Mouse (Mus musculus) limb, embryonic 12.5 days (tissue): ENCODE results near the gene Gm10775. TPM values are rescaled to one million over a fixed set of nuclear protein-coding genes. Genes with fewer than 3 reads are reported as not detected.
A peak's percentile ranks its signal among the peaks of the same experiment; 100 is the strongest.

Source experiments
- ATAC-seq: fragments of 200-750 bp; cut with Nextera tagmentation; 2 replicates; pipeline ENCODE4 v1.8.0; 2017; ENCODE audit warnings: low read depth, moderate TSS enrichment; ENCODE audit not compliant: insufficient number of reproducible peaks, insufficient read depth, low FRiP score, low TSS enrichment
- H3K27ac ChIP-seq: fragments of 300-500 bp; sonication (generic); 2 replicates; pipeline ENCODE4 v1.5.1; 2016; ENCODE audit warnings: mild to moderate bottlenecking, moderate library complexity
- H3K27me3 ChIP-seq: fragments of 300-500 bp; sonication (generic); 2 replicates; pipeline ENCODE4 v1.6.1; 2016; ENCODE audit warnings: mild to moderate bottlenecking, moderate library complexity
- H3K36me3 ChIP-seq: fragments of 300-500 bp; sonication (generic); 2 replicates; pipeline ENCODE4 v1.6.1; 2016; ENCODE audit warnings: mild to moderate bottlenecking, moderate library complexity
- H3K4me1 ChIP-seq: fragments of 300-500 bp; sonication (generic); replicated peaks from 2 replicates; pipeline ENCODE4 v1.6.1; 2016
- H3K4me2 ChIP-seq: fragments of 300-500 bp; sonication (generic); 2 replicates; pipeline ENCODE4 v1.6.1; 2016; ENCODE audit warnings: mild to moderate bottlenecking, moderate library complexity
- H3K4me3 ChIP-seq: fragments of 300-500 bp; sonication (generic); replicated peaks from 2 replicates; pipeline ENCODE4 v1.5.1; 2016; ENCODE audit warnings: mild to moderate bottlenecking
- H3K9ac ChIP-seq: fragments of 300-500 bp; sonication (generic); replicated peaks from 2 replicates; pipeline ENCODE4 v1.6.1; 2016; ENCODE audit warnings: mild to moderate bottlenecking, moderate library complexity
- H3K9me3 ChIP-seq: fragments of 300-500 bp; sonication (generic); 2 replicates; pipeline ENCODE4 v1.6.1; 2016; ENCODE audit warnings: mild to moderate bottlenecking, moderate library complexity
- WGBS: fragments of 180-500 bp; shearing (Covaris S2); methylation state at CpG from one replicate; pipeline ENCODE4 v1.1.7; 2016; 5-methylcytosine and 5-hydroxymethylcytosine counted together
- polyA plus RNA-seq: library from polyadenylated mRNA; unstranded; fragments of >200 nt; fragmentation: Nextera tagmentation; extraction: Ambion mirVana; gene quantifications from 2 replicates; pipeline ENCODE4 v1.2.1, GENCODE M21; 2016

Gene Gm10775
- polyA plus RNA-seq, result not detected in 2 replicates

DNA sequence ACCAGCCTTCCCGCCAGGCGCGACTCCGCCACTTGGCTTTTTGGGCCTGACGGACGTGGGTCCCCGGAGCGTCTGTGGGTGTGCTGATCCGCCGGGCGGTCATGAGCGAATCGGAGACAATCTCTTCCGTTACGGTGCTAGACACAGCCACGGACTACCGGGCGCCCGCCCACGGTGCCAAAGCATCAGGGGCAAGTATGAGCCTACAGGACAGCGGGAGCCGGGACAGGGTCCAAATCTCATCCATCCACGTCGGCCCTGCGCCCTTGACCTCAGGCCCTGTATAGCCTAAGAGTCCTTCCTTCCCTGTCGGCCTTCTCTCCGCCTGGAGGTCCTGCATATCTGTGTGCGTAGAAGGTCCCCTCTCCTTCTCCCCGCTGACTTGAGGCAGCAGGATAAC lies at the start of gene Gm10775:
TSS of gene Gm10775 (plus strand) at position 301 of the 400 bp plus-strand sequence.
- Histone ChIP-seq H3K9ac (no peak within 1 kb of the TSS), H3K27ac (no peak within 1 kb of the TSS), H3K36me3 (peaks cover 54% of the 10 kb centered on the region), H3K4me2 (peak within 1 kb of the TSS; percentile 35; the same call in 1 of the 2 replicates), H3K4me3 (peak within 1 kb of the TSS; percentile 6; the same call in 1 of the 2 replicates), H3K27me3 (peaks cover 21% of the 10 kb centered on the region), H3K9me3 (peaks cover 86% of the 10 kb centered on the region), H3K4me1 (no peaks in the 10 kb centered on the region)
- ATAC-seq, result no peak
- 44% methylated on average over 29 of the region's 29 CpGs for WGBS

GRCm38 (mm10) chr13:65225945-65226344 lies 33.4 kb upstream of the Gm10775 start:
- H3K4me3 ChIP-seq, result no peak overlapping the region
- 69% methylated on average over 6 of the region's 6 CpGs for WGBS
- H3K4me2 ChIP-seq, result no peak overlapping the region
- no peaks in the 10 kb centered on the region for H3K36me3 ChIP-seq
- no peak overlapping the region for H3K9ac ChIP-seq
- H3K27ac ChIP-seq, result no peak overlapping the region
- no peaks in the 10 kb centered on the region for H3K27me3 ChIP-seq
- no peak for ATAC-seq
- peaks cover 6% of the 10 kb centered on the region; the same call in 1 of the 2 replicates for H3K9me3 ChIP-seq
- H3K4me1 ChIP-seq, result no peaks in the 10 kb centered on the region

DNA sequence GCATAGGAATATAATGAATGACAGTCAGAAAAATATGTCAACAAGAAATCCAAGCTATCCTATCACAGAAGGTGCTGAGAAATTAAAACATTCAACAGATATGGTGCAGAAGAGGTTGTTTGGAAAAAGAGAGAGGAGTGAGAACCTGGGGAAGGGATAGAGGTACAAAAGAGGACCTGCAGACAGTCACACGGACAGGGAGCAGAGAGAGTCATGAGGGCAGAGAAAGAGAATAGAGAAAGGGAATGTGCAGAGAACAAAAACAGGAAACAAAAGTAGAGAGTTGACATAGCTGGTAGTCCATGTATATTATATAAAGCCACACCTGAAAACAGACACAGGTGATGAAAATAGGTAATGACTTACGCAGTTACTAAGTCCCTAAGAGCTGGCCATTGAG lies 32.7 kb upstream of the Gm10775 start:
- Histone ChIP-seq H3K4me3 (no peak overlapping the region), H3K36me3 (no peaks in the 10 kb centered on the region), H3K27ac (no peak overlapping the region), H3K4me1 (no peaks in the 10 kb centered on the region), H3K27me3 (no peaks in the 10 kb centered on the region), H3K4me2 (no peak overlapping the region), H3K9ac (no peak overlapping the region), H3K9me3 (peaks cover 6% of the 10 kb centered on the region; the same call in 1 of the 2 replicates)
- WGBS, result 85% methylated on average over 2 of the region's 2 CpGs
- no peak for ATAC-seq

DNA sequence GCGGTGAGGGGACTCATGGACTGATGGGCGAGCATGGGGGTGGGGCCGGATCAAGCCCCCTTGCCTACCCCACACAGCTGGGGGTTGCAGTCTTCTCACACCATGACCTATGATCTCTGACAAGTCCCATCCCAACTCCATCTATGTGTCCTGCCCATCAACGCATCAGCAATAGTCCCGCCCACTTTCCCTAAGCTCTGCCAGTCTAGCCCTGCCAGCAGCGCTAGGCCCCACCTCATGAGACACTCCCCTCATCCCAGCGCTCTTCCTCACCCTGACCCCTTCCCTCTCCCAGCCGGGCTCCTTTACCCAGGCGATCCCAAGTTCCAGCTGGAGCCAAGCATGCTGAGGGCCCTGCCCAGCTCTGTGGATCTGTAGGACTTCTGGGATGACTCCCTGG lies 22.1 kb upstream of the Gm10775 start:
- no peak for ATAC-seq
- no peak overlapping the region for H3K4me2 ChIP-seq
- H3K27ac ChIP-seq, result no peak overlapping the region
- H3K4me1 ChIP-seq, result peaks cover 4% of the 10 kb centered on the region
- no peaks in the 10 kb centered on the region for H3K36me3 ChIP-seq
- H3K4me3 ChIP-seq, result no peak overlapping the region
- H3K9ac ChIP-seq, result no peak overlapping the region
- no peaks in the 10 kb centered on the region for H3K27me3 ChIP-seq
- WGBS, result 67% methylated on average over 9 of the region's 9 CpGs
- H3K9me3 ChIP-seq, result peaks cover 12% of the 10 kb centered on the region; the same call in 1 of the 2 replicates

DNA sequence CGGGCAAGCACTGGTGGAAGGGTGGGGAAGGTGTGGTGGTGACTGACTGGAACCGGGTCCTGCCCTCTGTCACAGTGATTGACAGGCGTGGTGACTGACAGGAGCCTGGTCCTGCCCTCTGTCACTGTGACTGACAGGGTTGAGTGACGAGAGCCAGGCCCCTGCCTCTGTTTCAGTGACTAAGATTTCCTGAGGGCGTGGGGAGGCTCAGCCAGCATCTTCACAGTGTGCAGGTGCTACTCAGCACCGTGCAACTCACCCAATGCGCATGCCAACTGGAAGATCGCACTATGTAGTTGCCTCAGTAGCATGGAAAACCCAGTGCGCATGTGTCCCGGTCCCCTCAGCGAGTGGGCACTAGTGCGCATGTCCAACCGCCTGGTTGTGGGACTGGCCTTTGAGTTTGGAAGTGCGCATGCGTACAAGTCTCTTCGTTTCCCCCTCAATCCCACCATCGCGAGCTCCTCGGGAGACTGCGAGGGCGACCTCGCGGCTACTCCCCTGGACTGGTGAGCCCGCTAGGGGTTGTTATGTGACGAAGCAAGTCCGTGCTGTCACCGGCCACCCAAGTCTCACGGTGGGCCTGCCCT lies 18.7 kb upstream of the Gm10775 start:
- WGBS, result 2% methylated on average over 28 of the region's 28 CpGs
- peak overlapping the region; percentile 73 for H3K9ac ChIP-seq
- peak overlapping the region; percentile 77 for H3K4me3 ChIP-seq
- peak; percentile 92 for ATAC-seq
- H3K27me3 ChIP-seq, result no peaks in the 10 kb centered on the region
- peaks cover 27% of the 10 kb centered on the region for H3K9me3 ChIP-seq
- H3K36me3 ChIP-seq, result peaks cover 14% of the 10 kb centered on the region
- peak overlapping the region; percentile 93 for H3K27ac ChIP-seq
- H3K4me2 ChIP-seq, result peak overlapping the region; percentile 98
- peaks cover 6% of the 10 kb centered on the region for H3K4me1 ChIP-seq

DNA sequence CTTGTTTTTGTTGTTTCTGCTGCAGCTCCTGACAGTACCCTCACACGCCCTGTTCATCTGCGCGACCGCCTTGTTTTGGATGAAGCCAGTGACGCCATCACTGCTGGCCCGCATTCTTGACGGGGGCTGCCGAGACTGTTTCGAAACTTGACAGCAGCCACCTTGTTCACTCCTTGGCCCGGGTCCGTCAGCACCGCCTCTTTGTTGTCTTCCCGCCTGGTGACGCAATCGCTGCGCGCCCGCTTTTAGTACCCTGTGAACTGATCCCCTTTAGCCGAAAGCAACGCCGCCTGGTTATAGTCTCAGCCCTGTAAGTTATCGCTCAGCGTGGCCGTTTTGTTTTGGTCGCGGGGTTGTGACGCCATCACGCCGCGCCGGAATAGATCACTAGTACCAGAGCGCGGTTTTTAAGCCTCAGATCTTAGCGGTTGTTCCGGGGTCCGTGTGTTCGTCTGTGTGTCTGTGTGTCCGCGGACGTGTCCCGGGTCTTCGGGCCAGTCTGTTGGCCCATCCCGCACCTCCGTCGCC lies 18.2 kb upstream of the Gm10775 start:
- H3K9ac ChIP-seq, result peak overlapping the region; percentile 73
- H3K36me3 ChIP-seq, result peaks cover 20% of the 10 kb centered on the region
- under 1% methylated on average over 45 of the region's 45 CpGs for WGBS
- ATAC-seq, result peak; percentile 89
- peaks cover 32% of the 10 kb centered on the region for H3K9me3 ChIP-seq
- no peaks in the 10 kb centered on the region for H3K27me3 ChIP-seq
- H3K27ac ChIP-seq, result peak overlapping the region; percentile 93
- peak overlapping the region; percentile 98 for H3K4me2 ChIP-seq
- H3K4me1 ChIP-seq, result peaks cover 6% of the 10 kb centered on the region
- H3K4me3 ChIP-seq, result peak overlapping the region; percentile 77

DNA sequence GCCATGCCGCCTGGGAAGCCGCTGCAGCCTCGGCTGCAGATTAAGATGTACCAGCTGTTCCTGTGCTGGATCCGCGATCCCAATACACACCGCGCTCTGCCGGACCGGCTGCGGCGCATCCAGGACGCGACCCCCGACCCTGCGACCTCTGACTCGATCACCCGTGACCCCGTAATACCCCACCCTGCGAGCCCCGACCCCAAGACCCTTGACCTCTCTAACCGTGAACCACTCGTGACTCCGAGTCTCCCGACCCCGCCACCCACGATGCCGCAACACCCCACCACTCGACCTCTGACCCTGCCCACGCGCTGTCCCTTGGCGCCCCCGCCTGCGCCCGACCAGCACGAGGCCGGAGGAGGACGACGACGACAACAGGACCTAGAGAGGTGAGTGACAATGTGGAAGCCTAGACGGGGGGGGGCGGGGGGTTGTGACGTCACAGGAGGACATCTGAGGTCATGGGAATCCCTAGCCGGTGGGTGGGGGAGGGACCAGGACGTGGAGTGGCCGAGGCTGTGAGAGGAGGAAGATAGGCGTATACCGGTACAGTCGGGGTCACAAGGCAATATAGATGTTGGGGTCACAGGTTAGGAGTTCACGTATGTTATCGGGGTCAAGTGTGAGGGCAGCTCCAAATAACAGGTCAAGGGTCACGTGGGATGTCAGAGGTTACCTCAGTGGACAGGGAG lies 17.6 kb upstream of the Gm10775 start:
- peak; percentile 0; the same call in 1 of the 2 replicates for ATAC-seq
- Histone ChIP-seq H3K4me3 (peak overlapping the region; percentile 77), H3K27me3 (no peaks in the 10 kb centered on the region), H3K27ac (peak overlapping the region; percentile 93), H3K4me2 (peak overlapping the region; percentile 98), H3K36me3 (peaks cover 21% of the 10 kb centered on the region), H3K4me1 (peaks cover 6% of the 10 kb centered on the region), H3K9me3 (peaks cover 29% of the 10 kb centered on the region), H3K9ac (peak overlapping the region; percentile 73)
- 3% methylated on average over 51 of the region's 51 CpGs for WGBS

- H3K9me3 ChIP-seq, result peaks cover 24% of the 10 kb centered on the region
- no peak overlapping the region for H3K27ac ChIP-seq
- no peaks in the 10 kb centered on the region for H3K27me3 ChIP-seq
- peak overlapping the region; percentile 77 for H3K4me3 ChIP-seq
- 37% methylated on average over 27 of the region's 27 CpGs for WGBS
- peaks cover 24% of the 10 kb centered on the region for H3K36me3 ChIP-seq
- peak overlapping the region; percentile 98 for H3K4me2 ChIP-seq
- no peak for ATAC-seq
- peaks cover 6% of the 10 kb centered on the region for H3K4me1 ChIP-seq
- peak overlapping the region; percentile 73; the same call in 1 of the 2 replicates for H3K9ac ChIP-seq
Measured at GRCm38 (mm10) chr13:65242319-65242787, 17.0 kb upstream of the Gm10775 start.

GRCm38 (mm10) chr13:65243273-65243672 lies 16.1 kb upstream of the Gm10775 start:
- Histone ChIP-seq H3K36me3 (peaks cover 32% of the 10 kb centered on the region), H3K9me3 (peaks cover 26% of the 10 kb centered on the region), H3K4me3 (no peak overlapping the region), H3K9ac (no peak overlapping the region), H3K27me3 (no peaks in the 10 kb centered on the region), H3K4me1 (peaks cover 6% of the 10 kb centered on the region), H3K27ac (no peak overlapping the region), H3K4me2 (no peak overlapping the region)
- 90% methylated on average over 4 of the region's 4 CpGs for WGBS
- no peak for ATAC-seq

DNA sequence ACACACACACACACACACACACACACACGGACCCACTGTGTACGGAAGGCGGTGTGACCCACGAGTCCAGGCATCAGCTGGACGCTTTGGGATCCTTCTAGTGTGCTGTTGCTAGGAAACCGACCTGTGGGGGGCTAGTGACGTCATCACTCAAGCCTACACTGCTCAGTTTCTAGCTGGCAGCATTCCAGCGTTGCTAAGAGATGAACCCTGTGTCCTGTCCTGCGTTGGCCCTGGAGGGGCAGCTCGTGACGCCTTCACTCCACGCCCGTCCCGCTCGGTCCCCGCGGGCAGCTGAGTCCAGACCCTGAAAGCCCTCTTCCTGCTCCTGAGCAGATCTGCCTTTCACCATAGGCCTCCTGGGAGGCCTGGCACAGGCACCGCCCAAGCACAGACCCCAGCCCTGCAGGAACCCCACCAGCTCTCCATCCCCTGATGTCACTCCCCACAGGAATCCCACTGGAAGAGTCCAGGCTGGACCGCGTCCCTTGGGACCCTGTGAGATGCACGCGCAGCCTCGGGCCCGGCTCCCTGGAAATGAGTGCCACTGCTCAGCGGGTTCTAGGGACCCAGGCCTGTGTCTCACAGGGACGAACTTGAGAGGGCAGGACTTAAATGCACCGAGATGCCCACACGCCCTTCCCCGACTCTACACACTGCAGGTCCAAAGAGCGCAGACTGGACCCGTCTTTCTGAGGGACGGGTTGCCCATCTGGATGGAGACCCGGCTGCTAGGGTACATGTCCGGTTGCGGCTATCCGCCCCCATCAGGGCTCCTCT lies 974 bp upstream of the Gm10775 start:
- Histone ChIP-seq H3K27me3 (peaks cover 21% of the 10 kb centered on the region), H3K4me3 (peak overlapping the region; percentile 6; the same call in 1 of the 2 replicates), H3K9ac (no peak overlapping the region), H3K27ac (no peak overlapping the region), H3K4me2 (peak overlapping the region; percentile 35; the same call in 1 of the 2 replicates), H3K9me3 (peaks cover 81% of the 10 kb centered on the region), H3K4me1 (no peaks in the 10 kb centered on the region), H3K36me3 (peaks cover 45% of the 10 kb centered on the region)
- peak; percentile 72 for ATAC-seq
- 23% methylated on average over 36 of the region's 36 CpGs for WGBS

- peaks cover 84% of the 10 kb centered on the region for H3K9me3 ChIP-seq
- no peak overlapping the region for H3K4me2 ChIP-seq
- ATAC-seq, result no peak
- 89% methylated on average over 5 of the region's 5 CpGs for WGBS
- peaks cover 67% of the 10 kb centered on the region for H3K36me3 ChIP-seq
- H3K4me1 ChIP-seq, result no peaks in the 10 kb centered on the region
- peaks cover 21% of the 10 kb centered on the region for H3K27me3 ChIP-seq
- H3K4me3 ChIP-seq, result no peak overlapping the region
- no peak overlapping the region for H3K27ac ChIP-seq
- no peak overlapping the region for H3K9ac ChIP-seq
Measured at GRCm38 (mm10) chr13:65262086-65262485, 2.7 kb downstream of the Gm10775 start.
